Mouse (Mus musculus): ENCODE measurements around the gene Tcf7l2. TPM values are rescaled to one million over a fixed set of nuclear protein-coding genes. Genes with fewer than 3 reads are reported as not detected.

The Tcf7l2 gene
- polyA plus RNA-seq, 1 experiment: 5.4 TPM

- H3ac ChIP-seq (ENCODE audit: control insufficient read depth, insufficient read length): no peak overlapping the region
- no peak overlapping the region for H3K4me3 ChIP-seq
- H3K27me3 ChIP-seq (ENCODE audit: control insufficient read depth, insufficient read depth, insufficient read length): no peaks in the 10 kb centered on the region
- H3K79me2 ChIP-seq (ENCODE audit: control insufficient read depth, insufficient read depth): peaks cover 11% of the 10 kb centered on the region
- TF ChIP-seq MAX (IDR thresholded peaks at IDR 0.05; ENCODE audit: low read depth): no peak
- no peak for TF ChIP-seq CEBPB (IDR thresholded peaks at IDR 0.05; ENCODE audit: insufficient read depth, poor library complexity, severe bottlenecking)
- no peak for TF ChIP-seq MYOG (IDR thresholded peaks at IDR 0.05; ENCODE audit: control insufficient read depth in 1 of 3, insufficient read depth in 1 of 3, insufficient read length in 2 of 3, low read depth in 2 of 3)
- TF ChIP-seq SRF (IDR thresholded peaks at IDR 0.05; ENCODE audit: control insufficient read depth, insufficient read length, low read depth): no peak
- no peak for TF ChIP-seq POLR2AphosphoS2 (IDR thresholded peaks at IDR 0.05; ENCODE audit: insufficient read length, low read depth)
- no peak for TF ChIP-seq POLR2A (IDR thresholded peaks at IDR 0.05; ENCODE audit: insufficient read length, low read depth)
- no peak for TF ChIP-seq REST (IDR thresholded peaks at IDR 0.05; ENCODE audit: insufficient read depth, insufficient read length)
- TF ChIP-seq MYOD1 (IDR thresholded peaks at IDR 0.05; ENCODE audit: control insufficient read depth in 1 of 3, insufficient read length in 2 of 3, low read depth in 2 of 3): no peak
- no peak for TF ChIP-seq USF1 (IDR thresholded peaks at IDR 0.05; ENCODE audit: low read depth)
- no peak for TF ChIP-seq TCF3 (IDR thresholded peaks at IDR 0.05; ENCODE audit: insufficient read length, low read depth)
- no peak for TF ChIP-seq TCF12 (IDR thresholded peaks at IDR 0.05; ENCODE audit: insufficient read depth, poor library complexity, severe bottlenecking)
- no peak for TF ChIP-seq E2F4 (IDR thresholded peaks at IDR 0.05; ENCODE audit: insufficient read depth)
- H3K36me3 ChIP-seq (ENCODE audit: control insufficient read depth, insufficient read depth): peaks cover 3% of the 10 kb centered on the region
- H3K4me2 ChIP-seq (ENCODE audit: low read depth): no peak overlapping the region
These were observed 114.0 kb downstream of the Tcf7l2 start for GRCm38 (mm10) chr19:55855571-55855970.

GRCm38 (mm10) chr19:55857328-55857727, 115.7 kb downstream of the Tcf7l2 start:
- TF ChIP-seq POLR2AphosphoS2 (IDR thresholded peaks at IDR 0.05; ENCODE audit: insufficient read length, low read depth): no peak
- Histone ChIP-seq H3K27me3 (ENCODE audit: control insufficient read depth, insufficient read depth, insufficient read length) (no peaks in the 10 kb centered on the region), H3K36me3 (ENCODE audit: control insufficient read depth, insufficient read depth) (no peaks in the 10 kb centered on the region)

GRCm38 (mm10) chr19:55860009-55860743, 118.6 kb downstream of the Tcf7l2 start:
- Histone ChIP-seq H3K36me3 (ENCODE audit: control insufficient read depth, insufficient read depth) (no peaks in the 10 kb centered on the region), H3K27me3 (ENCODE audit: control insufficient read depth, insufficient read depth, insufficient read length) (no peaks in the 10 kb centered on the region), H3K4me3 (no peak overlapping the region), H3ac (ENCODE audit: control insufficient read depth, insufficient read length) (no peak overlapping the region), H3K79me2 (ENCODE audit: control insufficient read depth, insufficient read depth) (peaks cover 4% of the 10 kb centered on the region), H3K4me2 (ENCODE audit: low read depth) (no peak overlapping the region)
- no peak for TF ChIP-seq POLR2AphosphoS2 (IDR thresholded peaks at IDR 0.05; ENCODE audit: insufficient read length, low read depth)
- no peak for TF ChIP-seq TCF3 (IDR thresholded peaks at IDR 0.05; ENCODE audit: insufficient read length, low read depth)
- no peak for TF ChIP-seq E2F4 (IDR thresholded peaks at IDR 0.05; ENCODE audit: insufficient read depth)
- no peak for TF ChIP-seq USF1 (IDR thresholded peaks at IDR 0.05; ENCODE audit: low read depth)
- TF ChIP-seq REST (IDR thresholded peaks at IDR 0.05; ENCODE audit: insufficient read depth, insufficient read length): no peak
- no peak for TF ChIP-seq SRF (IDR thresholded peaks at IDR 0.05; ENCODE audit: control insufficient read depth, insufficient read length, low read depth)
- TF ChIP-seq CEBPB (IDR thresholded peaks at IDR 0.05; ENCODE audit: insufficient read depth, poor library complexity, severe bottlenecking): no peak
- no peak for TF ChIP-seq MYOD1 (IDR thresholded peaks at IDR 0.05; ENCODE audit: control insufficient read depth in 1 of 3, insufficient read length in 2 of 3, low read depth in 2 of 3)
- no peak for TF ChIP-seq MYOG (IDR thresholded peaks at IDR 0.05; ENCODE audit: control insufficient read depth in 1 of 3, insufficient read depth in 1 of 3, insufficient read length in 2 of 3, low read depth in 2 of 3)
- no peak for TF ChIP-seq TCF12 (IDR thresholded peaks at IDR 0.05; ENCODE audit: insufficient read depth, poor library complexity, severe bottlenecking)
- no peak for TF ChIP-seq POLR2A (IDR thresholded peaks at IDR 0.05; ENCODE audit: insufficient read length, low read depth)
- TF ChIP-seq MAX (IDR thresholded peaks at IDR 0.05; ENCODE audit: low read depth): no peak

More at GRCm38 (mm10) chr19:55857328-55857727, 115.7 kb downstream of the Tcf7l2 start:
- Histone ChIP-seq H3K4me2 (ENCODE audit: low read depth) (no peak overlapping the region), H3K4me3 (no peak overlapping the region), H3K79me2 (ENCODE audit: control insufficient read depth, insufficient read depth) (peaks cover 11% of the 10 kb centered on the region), H3ac (ENCODE audit: control insufficient read depth, insufficient read length) (no peak overlapping the region)

DNA sequence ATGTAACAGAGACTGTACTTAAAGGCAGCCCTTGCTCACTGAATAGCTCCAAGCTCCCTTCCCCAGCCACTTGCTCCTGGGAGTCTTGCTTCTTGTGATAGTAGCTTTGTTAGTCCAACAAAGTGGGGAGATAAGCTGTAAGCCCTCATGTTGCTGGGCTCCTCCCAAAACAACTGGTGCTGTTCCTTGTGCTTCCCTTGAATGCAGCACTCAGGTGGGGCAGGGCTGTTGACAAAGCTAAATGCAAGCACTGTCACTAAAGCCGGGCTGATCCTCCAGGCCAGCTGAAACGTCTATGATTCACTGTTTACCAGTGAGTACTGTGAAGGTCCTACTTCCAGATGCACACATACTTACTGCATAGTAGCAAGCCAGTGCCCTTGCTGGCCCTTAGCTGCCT, 120.1 kb downstream of the Tcf7l2 start:
- Histone ChIP-seq H3K79me2 (ENCODE audit: control insufficient read depth, insufficient read depth) (peaks cover 3% of the 10 kb centered on the region), H3ac (ENCODE audit: control insufficient read depth, insufficient read length) (no peak overlapping the region), H3K4me3 (no peak overlapping the region), H3K27me3 (ENCODE audit: control insufficient read depth, insufficient read depth, insufficient read length) (no peaks in the 10 kb centered on the region), H3K36me3 (ENCODE audit: control insufficient read depth, insufficient read depth) (no peaks in the 10 kb centered on the region), H3K4me2 (ENCODE audit: low read depth) (no peak overlapping the region)
- peak in 1 of 3 experiments; percentile 34 for TF ChIP-seq MYOG (IDR thresholded peaks at IDR 0.05; ENCODE audit: control insufficient read depth in 1 of 3, insufficient read depth in 1 of 3, insufficient read length in 2 of 3, low read depth in 2 of 3)
- TF ChIP-seq POLR2AphosphoS2 (IDR thresholded peaks at IDR 0.05; ENCODE audit: insufficient read length, low read depth): no peak
- TF ChIP-seq MYOD1 (IDR thresholded peaks at IDR 0.05; ENCODE audit: control insufficient read depth in 1 of 3, insufficient read length in 2 of 3, low read depth in 2 of 3): peak in 2 of 3 experiments; percentile 56 to 71

- TF ChIP-seq CEBPB (IDR thresholded peaks at IDR 0.05; ENCODE audit: insufficient read depth, poor library complexity, severe bottlenecking) (no peak), USF1 (IDR thresholded peaks at IDR 0.05; ENCODE audit: low read depth) (no peak), REST (IDR thresholded peaks at IDR 0.05; ENCODE audit: insufficient read depth, insufficient read length) (no peak), SRF (IDR thresholded peaks at IDR 0.05; ENCODE audit: control insufficient read depth, insufficient read length, low read depth) (no peak), MYOD1 (IDR thresholded peaks at IDR 0.05; ENCODE audit: control insufficient read depth in 1 of 3, insufficient read length in 2 of 3, low read depth in 2 of 3) (no peak), TCF3 (IDR thresholded peaks at IDR 0.05; ENCODE audit: insufficient read length, low read depth) (no peak), MAX (IDR thresholded peaks at IDR 0.05; ENCODE audit: low read depth) (no peak)
- Histone ChIP-seq H3K4me3 (no peak overlapping the region), H3K79me2 (ENCODE audit: control insufficient read depth, insufficient read depth) (peaks cover 3% of the 10 kb centered on the region), H3K36me3 (ENCODE audit: control insufficient read depth, insufficient read depth) (no peaks in the 10 kb centered on the region), H3ac (ENCODE audit: control insufficient read depth, insufficient read length) (no peak overlapping the region), H3K27me3 (ENCODE audit: control insufficient read depth, insufficient read depth, insufficient read length) (no peaks in the 10 kb centered on the region), H3K4me2 (ENCODE audit: low read depth) (no peak overlapping the region)
These were observed 120.9 kb downstream of the Tcf7l2 start for GRCm38 (mm10) chr19:55862559-55862958.
